Mouse (Mus musculus) olfactory bulb, adult 2 months (tissue): Measurements from ENCODE around the gene Dchs2.

Source experiments
- CTCF ChIP-seq: fragments of 200-500 bp; IDR thresholded peaks from 2 replicates; pipeline ENCODE4 v1.5.1; 2012; ENCODE audit warnings: low read depth, mild to moderate bottlenecking, low read length, moderate library complexity; ENCODE audit not compliant: insufficient read depth
- POLR2A ChIP-seq: fragments of 200-500 bp; IDR thresholded peaks from 2 replicates; pipeline ENCODE4 v1.6.1; 2012; ENCODE audit warnings: mild to moderate bottlenecking, low read depth, low read length, moderate library complexity; ENCODE audit not compliant: insufficient read depth

DNA sequence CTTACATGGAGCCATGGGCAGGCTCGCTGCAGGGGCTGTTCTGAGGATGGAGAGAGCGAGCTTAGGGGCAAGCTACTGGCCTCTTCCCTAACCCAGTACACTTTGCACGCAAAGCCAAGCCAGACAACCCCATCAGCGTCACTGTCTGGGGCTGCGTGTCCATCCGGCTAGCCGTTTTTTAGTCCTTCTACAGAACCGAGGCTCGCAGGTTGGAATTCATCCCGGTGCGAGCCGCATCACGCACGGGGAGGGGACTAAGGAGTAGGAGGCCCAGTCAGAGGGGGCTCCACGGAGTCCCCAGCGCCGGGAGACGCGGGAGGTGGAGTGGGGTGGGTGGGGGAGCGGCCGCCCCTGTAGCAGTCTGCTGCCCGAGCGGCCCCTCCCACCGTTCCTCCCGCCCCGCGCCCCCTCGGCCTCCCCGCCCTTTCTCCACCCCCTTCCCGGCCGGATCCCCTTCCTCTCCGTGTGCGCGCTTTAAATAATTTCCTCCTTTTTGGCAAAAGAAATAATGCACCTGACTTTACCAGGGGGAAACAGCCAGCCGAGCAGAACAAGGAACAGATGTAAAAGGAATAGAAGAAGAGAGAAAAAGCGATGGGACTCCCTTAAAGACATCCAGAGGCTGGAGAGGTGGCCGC, 541 bp upstream of the Dchs2 start:
- TF ChIP-seq CTCF (no peak), POLR2A (no peak)
